Mouse (Mus musculus) CD4-positive, CD25-positive, alpha-beta regulatory T cell, adult 2 months (primary cell): Measurements from ENCODE around the gene Srrt.

Source experiments
- DNase-seq: peaks from one replicate; pipeline ENCODE4 v3.0.0-alpha.2; 2012; ENCODE audit warnings: low read depth, low spot score

Gene Srrt

DNA sequence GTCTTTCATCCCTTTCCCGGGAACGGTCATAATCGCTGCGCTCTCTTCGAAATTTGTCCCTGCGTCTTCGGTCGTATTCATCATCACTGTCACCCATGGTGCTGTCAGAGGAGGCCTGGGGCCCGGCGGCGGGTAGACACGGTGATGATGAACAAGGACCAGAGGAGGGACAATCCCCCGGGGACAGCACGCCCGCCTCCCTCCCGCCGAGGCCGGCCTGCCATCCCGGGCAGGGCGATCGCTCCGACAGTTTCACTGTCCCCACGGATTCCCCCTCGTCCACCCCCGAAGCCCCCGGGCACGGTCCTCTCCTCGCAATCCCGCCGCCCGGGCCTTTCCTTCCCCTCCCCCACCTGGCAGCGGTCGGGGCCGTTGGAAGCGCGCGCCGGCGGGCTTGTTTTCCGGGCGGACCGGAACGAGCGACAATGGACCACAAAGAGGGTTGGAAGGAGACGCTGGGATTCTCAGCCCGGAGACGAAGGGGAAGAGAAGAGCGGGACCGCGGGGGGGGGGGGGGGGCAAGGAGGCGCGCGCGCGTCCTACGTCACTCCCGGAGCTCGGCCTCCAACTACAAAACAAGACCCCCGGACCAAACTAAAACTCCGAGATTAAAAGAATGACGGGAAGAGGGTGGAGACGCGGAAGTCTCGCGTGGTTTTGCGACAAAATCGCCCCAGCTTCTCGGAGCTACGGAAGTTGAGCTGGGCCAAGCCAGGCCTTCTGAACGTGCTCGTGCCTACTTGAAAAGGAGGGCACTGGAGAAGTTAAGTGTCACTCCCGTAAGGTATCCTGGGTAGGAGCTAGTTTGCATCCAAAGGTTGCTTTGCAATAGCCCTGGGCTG lies at the start of gene Srrt:
Srrt (minus strand) TSS at position 604 of the 842 bp plus-strand sequence.
- peak; percentile 95 for DNase-seq

- DNase-seq = no peak
Measured at GRCm38 (mm10) chr5:137354091-137354490, 46.6 kb upstream of the Srrt start.

DNA sequence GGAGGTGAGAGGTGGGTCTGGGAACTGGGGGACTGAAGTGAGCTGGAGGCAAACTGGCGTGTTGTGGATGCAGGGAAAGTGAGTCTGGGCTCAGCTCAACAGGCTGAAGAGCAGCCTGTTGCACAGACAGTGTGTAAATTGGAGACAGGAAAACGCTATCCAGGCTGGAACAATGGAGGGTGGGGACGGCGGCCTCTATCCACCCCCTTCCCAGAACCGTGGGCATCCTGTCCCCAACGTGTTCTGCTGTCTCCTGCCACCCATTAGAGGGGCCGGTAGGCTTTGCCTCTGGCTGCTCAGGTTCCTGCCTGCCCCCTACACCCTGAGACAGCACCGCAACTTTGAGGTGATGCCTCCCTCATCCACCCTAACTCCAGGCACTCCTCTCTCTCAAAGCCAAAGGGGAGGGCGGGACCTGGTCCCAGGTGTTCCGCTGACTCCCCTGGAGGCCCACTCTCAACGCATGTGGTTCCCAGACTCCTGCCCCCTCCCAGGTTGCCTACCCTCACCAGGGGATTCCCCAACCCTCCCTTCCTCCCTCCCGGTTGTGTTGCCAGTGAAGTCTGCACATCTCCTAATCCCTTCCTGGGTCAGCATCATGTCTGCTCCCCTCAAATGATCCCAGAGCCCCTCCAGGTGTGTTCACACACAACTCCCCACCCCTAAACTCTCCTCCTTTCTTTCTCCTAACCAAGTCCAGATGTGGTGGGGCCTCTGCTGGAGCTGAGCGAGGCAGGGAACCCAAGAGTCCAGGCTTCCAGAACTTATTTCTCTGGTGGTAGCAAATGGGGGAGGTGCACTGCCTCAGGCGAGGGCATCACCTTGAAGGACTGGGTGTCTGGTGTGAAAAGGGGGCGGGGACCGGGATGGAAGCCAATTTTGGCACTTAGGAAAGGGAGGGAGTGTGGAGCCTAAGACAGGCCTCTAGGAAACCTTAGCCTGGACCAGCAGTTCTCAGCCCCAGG lies 44.8 kb upstream of the Srrt start:
- no peak for DNase-seq

GRCm38 (mm10) chr5:137351394-137351793 lies 43.9 kb upstream of the Srrt start:
- DNase-seq = no peak

DNA sequence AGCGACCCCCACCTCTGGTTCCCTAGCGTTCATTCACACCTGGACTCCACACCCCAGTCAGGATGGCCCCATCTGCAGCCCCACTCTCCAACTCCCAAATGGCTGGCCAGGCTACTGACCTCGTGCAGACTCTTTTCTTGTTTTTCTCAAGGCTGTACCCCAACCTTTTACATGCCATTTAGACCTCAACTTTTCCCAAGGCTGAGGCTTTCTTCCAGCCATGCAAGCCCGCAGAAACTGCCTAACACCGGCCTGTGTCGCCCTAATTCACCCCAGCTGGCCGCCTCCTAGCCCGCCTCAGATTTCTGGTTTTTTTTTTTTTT lies 43.5 kb upstream of the Srrt start:
- DNase-seq = no peak

GRCm38 (mm10) chr5:137350205-137351057 lies 43.0 kb upstream of the Srrt start:
- no peak for DNase-seq

GRCm38 (mm10) chr5:137349384-137350204 lies 42.1 kb upstream of the Srrt start, which contains the start of gene Ephb4:
Gene Ephb4, plus strand, starts transcription at chr5:137350109.
- no peak for DNase-seq

DNA sequence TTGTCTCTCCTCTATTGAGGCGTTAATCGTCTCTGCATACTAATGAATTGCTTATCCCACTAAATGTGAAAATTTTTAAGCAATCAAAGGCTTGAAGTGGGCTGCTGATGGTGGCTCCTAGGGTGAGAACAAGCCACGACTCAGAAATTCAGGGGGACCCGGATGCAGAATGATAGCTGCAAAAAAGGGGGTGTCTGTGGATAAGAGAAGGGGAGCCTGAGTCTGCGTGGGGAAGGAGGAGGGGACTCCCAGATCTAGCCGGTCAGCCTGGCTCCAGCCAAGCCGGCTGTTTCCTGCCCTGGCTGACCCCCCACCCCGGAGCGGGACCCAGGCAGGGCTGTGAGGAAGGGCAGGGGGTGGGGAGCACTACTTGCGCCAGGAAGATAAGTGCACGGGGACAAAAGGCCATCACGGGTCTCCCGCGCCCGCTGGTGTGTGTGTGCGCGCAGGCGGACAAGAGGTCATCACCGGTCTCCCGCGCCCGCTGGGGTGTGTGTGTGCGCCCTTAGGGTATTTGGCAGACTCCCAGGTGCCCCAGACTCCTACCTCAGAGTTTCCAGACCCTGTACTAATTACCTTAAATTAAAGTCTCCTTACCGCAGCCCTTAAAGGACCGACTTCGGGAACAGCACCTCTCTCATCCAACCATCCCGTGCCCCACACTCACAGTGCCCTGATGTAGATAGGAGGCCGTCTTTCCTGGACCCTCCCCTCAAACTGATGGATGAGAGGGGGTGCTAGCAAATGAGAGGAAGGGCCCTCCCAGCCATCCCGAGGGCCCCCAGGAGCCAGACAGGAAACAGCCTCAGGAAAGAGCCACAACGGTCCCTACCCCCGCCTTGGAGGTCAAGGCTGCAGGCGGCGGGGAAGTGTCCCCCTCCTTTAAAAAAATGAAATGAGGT lies 41.3 kb upstream of the Srrt start:
- DNase-seq = no peak

- DNase-seq = no peak
Measured at GRCm38 (mm10) chr5:137347856-137348255, 40.4 kb upstream of the Srrt start.

DNA sequence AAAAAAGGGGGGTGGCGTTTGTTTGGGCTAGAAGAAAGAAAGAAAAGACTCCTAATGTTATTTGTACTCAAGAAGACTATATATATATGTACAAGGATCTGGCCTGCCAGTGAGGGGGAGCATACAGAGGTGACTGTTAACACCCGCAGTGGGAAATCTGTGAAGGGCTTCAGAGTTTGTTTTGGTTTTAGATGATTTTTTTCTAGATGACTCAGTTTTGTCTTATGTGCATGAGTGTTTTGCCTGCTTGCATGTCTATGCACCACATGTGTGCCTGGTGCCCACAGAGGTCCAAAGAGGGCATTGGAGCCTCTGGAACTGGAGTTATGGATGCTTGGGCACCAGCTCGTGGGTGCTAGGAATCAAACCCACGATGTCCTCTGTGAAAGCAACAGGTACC lies 39.5 kb upstream of the Srrt start:
- no peak for DNase-seq

DNA sequence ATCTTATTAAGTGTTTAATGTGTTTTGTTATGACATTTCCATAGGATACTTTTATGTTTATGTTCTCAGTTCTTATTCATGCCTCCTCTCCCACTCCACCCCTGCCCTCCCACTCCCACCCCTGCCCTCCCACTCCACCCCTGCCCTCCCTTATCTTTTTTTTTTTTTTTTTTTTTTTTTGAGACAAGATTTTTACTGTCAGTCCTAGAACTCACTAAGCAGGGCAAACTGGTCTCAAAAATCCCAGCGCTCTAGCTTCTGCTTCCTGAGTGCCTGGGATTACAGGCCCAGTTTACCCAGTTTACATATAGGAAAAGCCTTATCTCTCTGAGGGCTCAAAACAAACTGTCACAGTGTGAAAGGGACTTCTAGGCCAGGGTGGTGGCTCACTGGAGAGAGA lies 38.9 kb upstream of the Srrt start:
- no peak for DNase-seq

DNA sequence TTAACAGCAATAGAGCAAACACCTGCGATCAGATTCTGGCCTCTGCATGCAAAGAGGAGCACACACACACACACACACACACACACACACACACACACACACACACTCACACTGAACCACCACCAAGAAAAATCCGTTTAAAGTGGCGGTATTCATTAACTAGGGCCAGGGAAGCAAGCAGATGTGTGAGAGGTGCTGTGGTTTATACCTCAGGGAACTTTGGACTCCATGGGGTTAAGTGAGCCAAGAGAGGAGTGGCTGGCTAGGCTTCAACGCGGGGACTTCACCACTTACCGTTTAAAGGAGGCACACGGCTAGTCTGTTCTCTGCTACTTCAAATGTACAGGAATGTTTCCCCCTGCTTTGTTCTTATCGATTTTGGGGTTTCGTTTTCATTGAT lies 38.3 kb upstream of the Srrt start:
- no peak for DNase-seq

DNA sequence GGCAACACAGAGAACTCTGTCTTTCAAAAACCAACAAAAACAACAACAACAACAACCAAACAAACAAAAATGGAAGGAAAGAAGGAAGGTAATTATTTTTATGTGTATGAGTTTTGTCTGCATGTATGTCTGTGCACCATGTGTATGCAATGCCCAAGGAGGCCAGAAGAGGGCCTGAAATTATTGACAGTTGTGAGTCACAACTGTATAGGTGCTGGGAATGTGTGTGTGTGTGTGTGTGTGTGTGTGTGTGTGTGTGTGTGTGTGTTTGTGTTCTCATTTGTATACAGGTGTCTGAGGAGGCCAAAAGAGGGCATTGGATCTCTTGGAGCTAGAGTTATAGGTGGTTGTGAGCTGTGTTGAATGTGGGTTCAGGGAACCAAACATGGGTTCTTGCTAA lies 36.4 kb upstream of the Srrt start:
- DNase-seq = no peak

GRCm38 (mm10) chr5:137343412-137343811 lies 35.9 kb upstream of the Srrt start:
- DNase-seq = no peak

DNA sequence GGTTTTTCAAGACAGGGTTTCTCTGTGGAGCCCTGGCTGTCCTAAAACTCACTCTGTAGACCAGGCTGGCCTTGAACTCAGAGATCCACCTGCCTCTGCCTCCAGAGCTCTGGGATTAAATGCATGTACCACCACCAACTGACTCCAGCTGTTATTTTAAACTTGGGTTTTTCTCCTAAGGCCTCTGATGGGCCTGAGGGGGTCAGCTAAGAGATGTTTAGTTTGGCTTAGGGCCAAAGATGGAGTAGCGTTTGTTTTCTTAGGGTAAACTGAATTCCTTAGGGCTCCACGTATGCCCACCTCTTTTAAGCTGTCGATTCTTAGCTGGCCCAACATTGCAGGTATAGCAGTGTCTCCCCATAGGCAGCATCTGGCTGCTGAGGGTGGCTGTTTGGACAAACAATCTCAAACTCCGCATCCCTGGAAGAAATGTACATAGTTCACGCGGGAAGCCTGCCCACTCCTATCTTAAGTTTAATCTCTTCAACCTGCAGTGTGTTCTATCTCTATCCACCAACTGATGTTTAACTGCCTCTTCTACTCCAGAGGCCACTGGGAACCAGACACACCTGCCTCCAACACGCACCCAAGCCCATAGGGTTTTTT lies 35.0 kb upstream of the Srrt start:
- no peak for DNase-seq

DNA sequence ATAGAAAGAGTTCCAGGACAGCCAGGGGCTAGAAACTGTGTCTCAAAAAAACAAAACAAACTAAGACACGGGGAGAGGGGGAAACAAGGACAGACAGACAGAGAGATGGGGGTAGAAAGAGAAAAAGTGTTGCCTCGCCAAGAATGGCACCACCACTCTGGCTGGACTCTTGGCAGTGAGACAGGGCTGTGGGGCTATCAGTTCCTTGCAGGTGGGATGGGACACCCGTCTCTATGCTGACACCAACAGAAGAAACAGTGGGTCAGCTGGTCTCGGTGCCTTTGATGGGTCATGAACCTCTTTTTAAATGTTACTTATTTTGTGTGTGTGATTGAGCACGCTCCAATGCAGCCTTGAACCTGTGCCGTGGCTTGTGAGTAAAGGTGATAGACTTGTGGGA lies 32.7 kb upstream of the Srrt start:
- no peak for DNase-seq

DNA sequence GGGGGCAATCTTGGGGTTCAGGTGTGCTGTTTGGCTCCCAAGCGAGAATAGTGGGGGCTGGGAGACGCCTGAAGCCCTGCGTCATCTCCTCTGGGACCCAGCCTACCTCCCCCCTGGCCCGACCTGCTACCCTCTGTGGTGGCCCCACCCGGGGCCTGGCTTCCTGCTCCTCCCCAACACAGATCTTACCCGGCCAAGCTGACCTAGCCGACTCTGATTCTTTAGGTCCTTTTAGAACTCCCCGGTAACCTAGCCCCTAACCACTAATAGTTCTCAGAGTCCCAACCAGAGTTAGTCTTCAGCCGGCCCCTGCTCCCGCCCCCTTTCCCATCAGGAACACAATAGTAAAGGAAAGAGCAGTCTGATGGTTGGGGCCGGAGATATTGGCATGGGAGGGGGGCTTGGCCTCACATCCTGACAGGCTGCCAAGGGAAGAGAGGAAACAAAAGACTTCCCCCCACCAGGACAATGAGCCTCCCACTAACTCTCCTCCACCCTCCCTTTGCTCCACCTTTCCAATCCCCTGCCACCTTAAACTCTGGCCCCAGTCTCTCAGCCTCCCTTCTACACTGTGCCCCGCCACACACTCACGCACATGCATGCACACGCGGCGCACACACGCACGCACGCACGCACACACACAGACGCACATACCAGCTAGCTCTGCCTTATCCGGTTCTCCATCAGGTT lies 32.0 kb upstream of the Srrt start:
- DNase-seq = peak; percentile 15

DNA sequence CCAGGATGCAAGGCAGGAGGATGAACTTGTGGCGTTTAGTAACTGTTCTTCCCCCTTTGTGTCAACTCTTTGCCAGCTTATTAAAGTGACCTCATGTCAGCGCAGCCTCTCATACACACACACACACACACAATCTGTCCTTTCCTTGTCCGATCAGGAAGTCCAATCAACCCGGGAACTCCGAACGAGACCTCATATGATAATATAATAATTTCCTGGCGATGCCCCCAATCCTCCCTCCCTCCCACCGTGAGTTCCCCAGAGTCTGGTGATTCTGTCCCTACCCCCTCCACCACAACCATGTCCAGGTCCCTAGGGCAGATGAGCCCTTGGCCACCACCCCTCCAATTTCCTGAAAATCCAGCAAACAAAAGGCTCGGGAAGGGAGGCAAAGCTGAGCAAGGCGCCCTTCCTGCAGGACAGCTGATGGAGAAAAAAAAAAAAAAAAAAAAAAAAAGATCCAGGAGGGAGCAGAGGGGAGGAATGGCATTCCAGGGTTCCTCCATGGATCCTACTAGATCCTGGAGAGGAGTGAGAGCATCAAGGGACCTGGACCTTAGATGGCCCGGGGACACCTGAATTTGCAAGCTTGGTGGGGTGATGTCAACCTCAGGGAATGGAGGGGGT lies 31.3 kb upstream of the Srrt start:
- DNase-seq = no peak
